Mouse (Mus musculus) skeletal muscle tissue, adult 2 months (tissue): ENCODE data around the gene Slc25a33.
"Not testable (repeated sequence)": the region's sequence is repeated elsewhere in the genome, so short reads cannot be mapped to it uniquely, and the experiment has no call there.

Experiments used
- DNase-seq: peaks from one replicate; pipeline ENCODE4 v3.0.0-alpha.2; 2012; ENCODE audit warnings: low read depth, low spot score

Slc25a33 gene

GRCm38 (mm10) chr4:149759517-149759916 lies 14.6 kb downstream of the Slc25a33 start:
- DNase-seq = no peak

- DNase-seq = peak; percentile 57
These were observed 15.7 kb downstream of the Slc25a33 start for GRCm38 (mm10) chr4:149758423-149758822.

- not testable (repeated sequence) for DNase-seq
These were observed 17.5 kb downstream of the Slc25a33 start for GRCm38 (mm10) chr4:149756546-149756945.

GRCm38 (mm10) chr4:149752836-149753235 lies 21.2 kb downstream of the Slc25a33 start:
- no peak for DNase-seq

- DNase-seq = no peak
These were observed 21.8 kb downstream of the Slc25a33 start for GRCm38 (mm10) chr4:149752124-149752799.

- DNase-seq = no peak
These were observed 23.4 kb downstream of the Slc25a33 start for GRCm38 (mm10) chr4:149750671-149751070.

GRCm38 (mm10) chr4:149749663-149750015 lies 24.4 kb downstream of the Slc25a33 start:
- not testable (repeated sequence) for DNase-seq

- no peak for DNase-seq
These were observed 24.9 kb downstream of the Slc25a33 start for GRCm38 (mm10) chr4:149749003-149749662.

- no peak for DNase-seq
These were observed 30.0 kb downstream of the Slc25a33 start for GRCm38 (mm10) chr4:149744119-149744518.

GRCm38 (mm10) chr4:149742011-149742530 lies 32.0 kb downstream of the Slc25a33 start:
- DNase-seq = no peak

GRCm38 (mm10) chr4:149740301-149740700 lies 33.8 kb downstream of the Slc25a33 start:
- DNase-seq = no peak

- DNase-seq = no peak
These were observed 34.6 kb downstream of the Slc25a33 start for GRCm38 (mm10) chr4:149739478-149739877.

- DNase-seq = peak; percentile 84
These were observed 36.4 kb downstream of the Slc25a33 start, which contains the start of gene Tmem201 for GRCm38 (mm10) chr4:149737383-149738324. Gene Tmem201, minus strand, starts transcription at chr4:149738044.

GRCm38 (mm10) chr4:149736581-149736980 lies 37.5 kb downstream of the Slc25a33 start:
- peak; percentile 83 for DNase-seq

- DNase-seq = no peak
These were observed 38.3 kb downstream of the Slc25a33 start for GRCm38 (mm10) chr4:149735624-149736250.

- no peak for DNase-seq
These were observed 39.2 kb downstream of the Slc25a33 start for GRCm38 (mm10) chr4:149734730-149735475.

- DNase-seq = no peak
These were observed 39.8 kb downstream of the Slc25a33 start for GRCm38 (mm10) chr4:149734246-149734645.

GRCm38 (mm10) chr4:149733748-149734147 lies 40.3 kb downstream of the Slc25a33 start:
- DNase-seq = no peak

- no peak for DNase-seq
These were observed 41.3 kb downstream of the Slc25a33 start for GRCm38 (mm10) chr4:149732800-149733199.

- DNase-seq = no peak
These were observed 41.8 kb downstream of the Slc25a33 start for GRCm38 (mm10) chr4:149732313-149732712.

GRCm38 (mm10) chr4:149730827-149731226 lies 43.2 kb downstream of the Slc25a33 start:
- no peak for DNase-seq
